Mouse (Mus musculus) forebrain, embryonic 14.5 days (tissue): ENCODE results near the gene Clec4b2. TPM values are rescaled to one million over a fixed set of nuclear protein-coding genes. Genes with fewer than 3 reads are reported as not detected.

ENCODE experiments used
- polyA plus RNA-seq: library from polyadenylated mRNA; unstranded; fragments of >200 nt; fragmentation: Nextera tagmentation; extraction: Ambion mirVana; gene quantifications from 2 replicates; pipeline ENCODE4 v1.2.1, GENCODE M21; 2014

Gene Clec4b2
- polyA plus RNA-seq, 1 experiment from 2014 or later, result not detected

Other genes starting within 250 kb of the Clec4b2 start
- gene Clec4a3, start 220.4 kb upstream of the Clec4b2 start, polyA plus RNA-seq, result 0.69 and 0.84 TPM in 2 replicates
- gene Clec4a4, start 182.5 kb upstream of the Clec4b2 start, polyA plus RNA-seq, result not detected in 2 replicates
- gene Clec4b1, start 122.9 kb upstream of the Clec4b2 start, polyA plus RNA-seq, result not detected in 2 replicates
- 1.3 and 1.7 TPM in 2 replicates for gene Clec4a2, start 66.5 kb upstream of the Clec4b2 start, polyA plus RNA-seq
- gene Clec4n, start 57.0 kb downstream of the Clec4b2 start, polyA plus RNA-seq, result 0.64 and 1.0 TPM in 2 replicates
- gene Clec4d, start 89.2 kb downstream of the Clec4b2 start, polyA plus RNA-seq, result not detected in 2 replicates
- not detected in 2 replicates for gene Clec4e, start 117.0 kb downstream of the Clec4b2 start, polyA plus RNA-seq
- gene Vmn2r19, start 135.4 kb downstream of the Clec4b2 start, polyA plus RNA-seq, result not detected in 2 replicates
- gene Vmn2r20, start 245.2 kb downstream of the Clec4b2 start, polyA plus RNA-seq, result not detected in 2 replicates